Mouse (Mus musculus) MEL (cell line): ENCODE measurements at regions not wholly inside any gene's neighbourhood (a gene's known extent, or its start where the extent isn't known, plus 50 kb on each side); places are given as distances from the start of the nearest gene placed in this dataset.

Experiments used
- DNase-seq: peaks from one replicate; pipeline ENCODE4 v3.0.0; 2011; ENCODE audit warnings: low read depth, low spot score
- H3K27ac ChIP-seq: 2 replicates; pipeline ENCODE4 v1.5.1; 2012; ENCODE audit warnings: low read depth, mild to moderate bottlenecking, control low read depth, low read length, moderate library complexity; ENCODE audit not compliant: control insufficient read depth
- H3K27me3 ChIP-seq, 2 experiments: fragments of 150-350 bp in 1 of 2; sonication (generic) in 1 of 2; 2 replicates each; pipeline ENCODE4 v1.6.1; 2012; ENCODE audit warnings: low read length in 2 of 2, mild to moderate bottlenecking in 2 of 2, improper control_type of control experiment in 1 of 2, moderate library complexity in 1 of 2; ENCODE audit not compliant: insufficient read depth in 2 of 2, control insufficient read depth in 1 of 2
- H3K36me3 ChIP-seq, 2 experiments: 2 replicates each; pipeline ENCODE4 v1.6.1; 2012 to 2014; ENCODE audit warnings: low read length in 2 of 2, improper control_type of control experiment in 1 of 2, inconsistent platforms in 1 of 2, mild to moderate bottlenecking in 1 of 2; ENCODE audit not compliant: insufficient read depth in 2 of 2, control insufficient read depth in 1 of 2
- H3K4me1 ChIP-seq, 2 experiments: fragments of 150-350 bp in 1 of 2; sonication (generic) in 1 of 2; 2 replicates each; pipeline ENCODE4 v1.6.1; 2012; ENCODE audit warnings: low read length in 2 of 2, improper control_type of control experiment in 1 of 2, mild to moderate bottlenecking in 1 of 2; ENCODE audit not compliant: insufficient read depth in 2 of 2, control insufficient read depth in 1 of 2
- H3K4me3 ChIP-seq, 2 experiments: fragments of 150-350 bp in 1 of 2; sonication (generic) in 1 of 2; 2 replicates each; pipeline ENCODE4 v1.5.1; 2012; ENCODE audit warnings: low read depth in 2 of 2, low read length in 2 of 2, mild to moderate bottlenecking in 2 of 2, moderate library complexity in 2 of 2, control low read depth in 1 of 2, improper control_type of control experiment in 1 of 2; ENCODE audit not compliant: control insufficient read depth in 1 of 2, insufficient read depth in 1 of 2
- H3K79me2 ChIP-seq: 2 replicates; pipeline ENCODE4 v1.6.1; 2012; ENCODE audit warnings: mild to moderate bottlenecking, low read length, moderate library complexity; ENCODE audit not compliant: control insufficient read depth, poor library complexity, insufficient read depth
- H3K9ac ChIP-seq: 2 replicates; pipeline ENCODE4 v1.6.1; 2012; ENCODE audit warnings: low read depth, mild to moderate bottlenecking, control low read depth, low read length, moderate library complexity; ENCODE audit not compliant: control insufficient read depth, poor library complexity, severe bottlenecking
- H3K9me3 ChIP-seq: fragments of 150-350 bp; sonication (generic); replicated peaks from 2 replicates; pipeline ENCODE4 v1.6.1; 2012; ENCODE audit warnings: mild to moderate bottlenecking, low read length, improper control_type of control experiment, moderate library complexity; ENCODE audit not compliant: insufficient read depth
- BHLHE40 ChIP-seq: IDR thresholded peaks from 2 replicates; pipeline ENCODE4 v1.6.1; 2012; ENCODE audit warnings: low read depth, mild to moderate bottlenecking, inconsistent platforms, low read length, improper control_type of control experiment, borderline replicate concordance
- GABPA ChIP-seq: IDR thresholded peaks from 2 replicates; pipeline ENCODE4 v1.6.1; 2012; ENCODE audit warnings: low read depth, mild to moderate bottlenecking, inconsistent platforms, low read length, improper control_type of control experiment, moderate library complexity
- HCFC1 ChIP-seq: IDR thresholded peaks from 2 replicates; pipeline ENCODE4 v1.6.1; 2012; ENCODE audit warnings: low read depth, mild to moderate bottlenecking, inconsistent platforms, low read length, improper control_type of control experiment, moderate library complexity
- MEF2A ChIP-seq: IDR thresholded peaks from 2 replicates; pipeline ENCODE4 v1.6.1; 2014; ENCODE audit warnings: low read depth, mild to moderate bottlenecking, inconsistent platforms, low read length, improper control_type of control experiment; ENCODE audit not compliant: poor library complexity, insufficient replicate concordance, severe bottlenecking; ENCODE audit errors: extremely low read depth
- MXI1 ChIP-seq: IDR thresholded peaks from 2 replicates; pipeline ENCODE4 v1.6.1; 2011; ENCODE audit warnings: mild to moderate bottlenecking, low read depth, low read length, improper control_type of control experiment
- MYC ChIP-seq: IDR thresholded peaks from 2 replicates; pipeline ENCODE4 v1.6.1; 2011; ENCODE audit warnings: low read depth, mild to moderate bottlenecking, low read length, improper control_type of control experiment, moderate library complexity
- NRF1 ChIP-seq: IDR thresholded peaks from 2 replicates; pipeline ENCODE4 v1.6.1; 2014; ENCODE audit warnings: low read depth, mild to moderate bottlenecking, inconsistent platforms, low read length, improper control_type of control experiment, moderate library complexity; ENCODE audit not compliant: poor library complexity, insufficient read depth, severe bottlenecking
- POLR2A ChIP-seq, 2 experiments: IDR thresholded peaks; 2 replicates each; pipeline ENCODE4 v1.6.1; 2011 to 2012; ENCODE audit warnings: low read length in 2 of 2, mild to moderate bottlenecking in 2 of 2, control low read depth in 1 of 2, improper control_type of control experiment in 1 of 2, low read depth in 1 of 2, moderate library complexity in 1 of 2; ENCODE audit not compliant: control insufficient read depth in 1 of 2, insufficient read depth in 1 of 2, poor library complexity in 1 of 2
- POLR2AphosphoS2 ChIP-seq: IDR thresholded peaks from 2 replicates; pipeline ENCODE4 v1.6.1; 2011; ENCODE audit warnings: low read length, improper control_type of control experiment
- POLR2AphosphoS5 ChIP-seq: IDR thresholded peaks from 2 replicates; pipeline ENCODE4 v1.6.1; 2012; ENCODE audit warnings: low read depth, borderline replicate concordance, mild to moderate bottlenecking, inconsistent platforms, low read length, moderate library complexity, mixed read lengths
- RAD21 ChIP-seq: IDR thresholded peaks from 2 replicates; pipeline ENCODE4 v1.6.1; 2011; ENCODE audit warnings: mild to moderate bottlenecking, low read depth, low read length, improper control_type of control experiment
- SIN3A ChIP-seq: IDR thresholded peaks from 2 replicates; pipeline ENCODE4 v1.6.1; 2012; ENCODE audit warnings: low read length, improper control_type of control experiment, inconsistent platforms
- TAL1 ChIP-seq: IDR thresholded peaks from 2 replicates; pipeline ENCODE4 v1.6.1; 2012; ENCODE audit warnings: mild to moderate bottlenecking, inconsistent platforms, low read length, moderate library complexity, mixed read lengths
- TBP ChIP-seq: IDR thresholded peaks from 2 replicates; pipeline ENCODE4 v1.8.0; 2011; ENCODE audit warnings: low read depth, low read length, improper control_type of control experiment
- TCF12 ChIP-seq: IDR thresholded peaks from 2 replicates; pipeline ENCODE4 v1.6.1; 2014; ENCODE audit warnings: low read depth, mild to moderate bottlenecking, inconsistent platforms, low read length, improper control_type of control experiment, moderate library complexity
- UBTF ChIP-seq: IDR thresholded peaks from 2 replicates; pipeline ENCODE4 v1.6.1; 2012; ENCODE audit warnings: low read depth, mild to moderate bottlenecking, inconsistent platforms, low read length, improper control_type of control experiment, moderate library complexity, borderline replicate concordance; ENCODE audit not compliant: insufficient read depth
- USF1 ChIP-seq: IDR thresholded peaks from 2 replicates; pipeline ENCODE4 v1.6.1; 2014; ENCODE audit warnings: low read depth, mild to moderate bottlenecking, inconsistent platforms, low read length, improper control_type of control experiment, moderate library complexity
- ZC3H11A ChIP-seq: IDR thresholded peaks from 2 replicates; pipeline ENCODE4 v1.6.1; 2012; ENCODE audit warnings: low read depth, mild to moderate bottlenecking, inconsistent platforms, low read length, improper control_type of control experiment
- ZKSCAN1 ChIP-seq: IDR thresholded peaks from 2 replicates; pipeline ENCODE4 v1.6.1; 2012; ENCODE audit warnings: low read depth, mild to moderate bottlenecking, inconsistent platforms, low read length, improper control_type of control experiment, moderate library complexity
- ZMIZ1 ChIP-seq: IDR thresholded peaks from 2 replicates; pipeline ENCODE4 v1.6.1; 2012; ENCODE audit warnings: low read depth, mild to moderate bottlenecking, inconsistent platforms, low read length, improper control_type of control experiment, moderate library complexity
- ZNF384 ChIP-seq: IDR thresholded peaks from 2 replicates; pipeline ENCODE4 v1.6.1; 2012; ENCODE audit warnings: low read depth, mild to moderate bottlenecking, inconsistent platforms, low read length, improper control_type of control experiment

GRCm38 (mm10) chr15:61660581-61660980, 737.8 kb upstream of the A1bg start:
- Histone ChIP-seq H3K36me3 (no peaks in the 10 kb centered on the region), H3K27me3 (no peaks in the 10 kb centered on the region), H3K9ac (no peak overlapping the region)

GRCm38 (mm10) chr15:61656951-61657350, 734.1 kb upstream of the A1bg start:
- Histone ChIP-seq H3K79me2 (no peaks in the 10 kb centered on the region), H3K27me3 (no peaks in the 10 kb centered on the region), H3K4me3 (no peak overlapping the region), H3K9me3 (no peaks in the 10 kb centered on the region), H3K9ac (no peak overlapping the region)
- no peak for DNase-seq
- TF ChIP-seq ZC3H11A: no peak
- TF ChIP-seq POLR2AphosphoS5: no peak
- no peak for TF ChIP-seq GABPA
- no peak for TF ChIP-seq MYC
- TF ChIP-seq ZNF384: no peak
- no peak for TF ChIP-seq BHLHE40
- no peak for TF ChIP-seq MEF2A
- no peak for TF ChIP-seq POLR2AphosphoS2
- no peak for TF ChIP-seq SIN3A
- no peak for TF ChIP-seq ZKSCAN1
- TF ChIP-seq NRF1: no peak
- TF ChIP-seq TAL1: no peak
- TF ChIP-seq TBP: no peak
- no peak for TF ChIP-seq RAD21
- TF ChIP-seq ZMIZ1: no peak
- no peak for TF ChIP-seq MXI1
- TF ChIP-seq TCF12: no peak
- no peak for TF ChIP-seq POLR2A (IDR thresholded peaks at IDR 0.05; ENCODE audit: control insufficient read depth in 1 of 2, insufficient read depth in 1 of 2, low read depth in 1 of 2, low read length in 2 of 2, poor library complexity in 1 of 2)
- TF ChIP-seq USF1: no peak
- TF ChIP-seq HCFC1: no peak
- TF ChIP-seq, all 39 proteins: peak for 0
- H3K4me1 ChIP-seq: no peaks in the 10 kb centered on the region
- no peak overlapping the region for H3K27ac ChIP-seq
- H3K36me3 ChIP-seq: no peaks in the 10 kb centered on the region

More at GRCm38 (mm10) chr15:61660581-61660980, 737.8 kb upstream of the A1bg start:
- H3K79me2 ChIP-seq: no peaks in the 10 kb centered on the region
- no peak for DNase-seq
- H3K27ac ChIP-seq: no peak overlapping the region
- H3K4me1 ChIP-seq: no peaks in the 10 kb centered on the region
- H3K9me3 ChIP-seq: no peaks in the 10 kb centered on the region
- TF ChIP-seq NRF1: no peak
- TF ChIP-seq POLR2A (IDR thresholded peaks at IDR 0.05; ENCODE audit: control insufficient read depth in 1 of 2, insufficient read depth in 1 of 2, low read depth in 1 of 2, low read length in 2 of 2, poor library complexity in 1 of 2): no peak
- TF ChIP-seq UBTF: no peak
- no peak for TF ChIP-seq POLR2AphosphoS5
- H3K4me3 ChIP-seq: no peak overlapping the region
